Mouse (Mus musculus): ENCODE measurements around the gene Grip1. TPM values are rescaled to one million over a fixed set of nuclear protein-coding genes. Genes with fewer than 3 reads are reported as not detected.

The Grip1 gene
- total and polyA plus RNA-seq, 2 experiments from 2014 or later: 0.38 to 0.67 TPM

GRCm38 (mm10) chr10:119706983-119707382, 253.4 kb downstream of the Grip1 start:
- H3K36me3 ChIP-seq (replicated peaks; ENCODE audit: control insufficient read depth, insufficient read depth, low read length): no peaks in the 10 kb centered on the region
- no peaks in the 10 kb centered on the region for H3K27me3 ChIP-seq (ENCODE audit: control insufficient read depth, insufficient read depth, low read length)
- H3K4me2 ChIP-seq (ENCODE audit: low read depth, low read length): no peak overlapping the region
- H3K27ac ChIP-seq (ENCODE audit: low read depth): no peak overlapping the region
- H3K4me3 ChIP-seq (ENCODE audit: low read depth, low read length): no peak overlapping the region
- WGBS: 84% methylated on average over 10 of the region's 10 CpGs
- ATAC-seq (ENCODE audit: insufficient read depth, low read depth): no peak
- TF ChIP-seq EP300 (IDR thresholded peaks at IDR 0.05; ENCODE audit: low read depth) (no peak), CTCF (IDR thresholded peaks at IDR 0.05; ENCODE audit: low read depth) (no peak)
- no peaks in the 10 kb centered on the region for H3K9me3 ChIP-seq (replicated peaks; ENCODE audit: control insufficient read depth, low read length)
- no peak for DNase-seq (ENCODE audit: low spot score)
- no peaks in the 10 kb centered on the region for H3K4me1 ChIP-seq (ENCODE audit: control insufficient read depth, insufficient read depth)
- H3K9ac ChIP-seq (replicated peaks; ENCODE audit: low read depth, low read length): no peak overlapping the region

GRCm38 (mm10) chr10:119721887-119722286, 268.3 kb downstream of the Grip1 start:
- H3K27ac ChIP-seq (ENCODE audit: low read depth): no peak overlapping the region
- no peaks in the 10 kb centered on the region for H3K4me1 ChIP-seq (ENCODE audit: control insufficient read depth, insufficient read depth)
- no peak overlapping the region for H3K4me2 ChIP-seq (ENCODE audit: low read depth, low read length)
- no peak for DNase-seq (ENCODE audit: low spot score)
- no peaks in the 10 kb centered on the region for H3K27me3 ChIP-seq (ENCODE audit: control insufficient read depth, insufficient read depth, low read length)
- TF ChIP-seq CTCF (IDR thresholded peaks at IDR 0.05; ENCODE audit: low read depth) (no peak), EP300 (IDR thresholded peaks at IDR 0.05; ENCODE audit: low read depth) (no peak)
- H3K36me3 ChIP-seq (replicated peaks; ENCODE audit: control insufficient read depth, insufficient read depth, low read length): no peaks in the 10 kb centered on the region
- WGBS: 53% methylated on average over 3 of the region's 3 CpGs
- ATAC-seq (ENCODE audit: insufficient read depth, low read depth): no peak
- no peaks in the 10 kb centered on the region for H3K9me3 ChIP-seq (replicated peaks; ENCODE audit: control insufficient read depth, low read length)
- no peak overlapping the region for H3K9ac ChIP-seq (replicated peaks; ENCODE audit: low read depth, low read length)
- no peak overlapping the region for H3K4me3 ChIP-seq (ENCODE audit: low read depth, low read length)

- no peak overlapping the region for H3K4me2 ChIP-seq (ENCODE audit: low read depth, low read length)
- H3K9ac ChIP-seq (replicated peaks; ENCODE audit: low read depth, low read length): no peak overlapping the region
- H3K36me3 ChIP-seq (replicated peaks; ENCODE audit: control insufficient read depth, insufficient read depth, low read length): no peaks in the 10 kb centered on the region
- ATAC-seq (ENCODE audit: insufficient read depth, low read depth) (no peak), DNase-seq (ENCODE audit: low spot score) (no peak)
- H3K4me3 ChIP-seq (ENCODE audit: low read depth, low read length): no peak overlapping the region
- WGBS: 21% methylated on average over 2 of the region's 2 CpGs
- H3K4me1 ChIP-seq (ENCODE audit: control insufficient read depth, insufficient read depth): no peaks in the 10 kb centered on the region
- H3K9me3 ChIP-seq (replicated peaks; ENCODE audit: control insufficient read depth, low read length): no peaks in the 10 kb centered on the region
- H3K27me3 ChIP-seq (ENCODE audit: control insufficient read depth, insufficient read depth, low read length): no peaks in the 10 kb centered on the region
- H3K27ac ChIP-seq (ENCODE audit: low read depth): no peak overlapping the region
- TF ChIP-seq CTCF (IDR thresholded peaks at IDR 0.05; ENCODE audit: low read depth) (no peak), EP300 (IDR thresholded peaks at IDR 0.05; ENCODE audit: low read depth) (no peak)
Measured at GRCm38 (mm10) chr10:119722471-119722870, 268.8 kb downstream of the Grip1 start.

- H3K4me1 ChIP-seq (ENCODE audit: control insufficient read depth, insufficient read depth): no peaks in the 10 kb centered on the region
- ATAC-seq (ENCODE audit: insufficient read depth, low read depth): no peak
- no peaks in the 10 kb centered on the region for H3K9me3 ChIP-seq (replicated peaks; ENCODE audit: control insufficient read depth, low read length)
- DNase-seq (ENCODE audit: low spot score): no peak
- H3K27ac ChIP-seq (ENCODE audit: low read depth): no peak overlapping the region
- H3K36me3 ChIP-seq (replicated peaks; ENCODE audit: control insufficient read depth, insufficient read depth, low read length): no peaks in the 10 kb centered on the region
- no peaks in the 10 kb centered on the region for H3K27me3 ChIP-seq (ENCODE audit: control insufficient read depth, insufficient read depth, low read length)
- TF ChIP-seq EP300 (IDR thresholded peaks at IDR 0.05; ENCODE audit: low read depth): no peak
- TF ChIP-seq CTCF (IDR thresholded peaks at IDR 0.05; ENCODE audit: low read depth): no peak
- no peak overlapping the region for H3K4me3 ChIP-seq (ENCODE audit: low read depth, low read length)
- no peak overlapping the region for H3K4me2 ChIP-seq (ENCODE audit: low read depth, low read length)
- H3K9ac ChIP-seq (replicated peaks; ENCODE audit: low read depth, low read length): no peak overlapping the region
- 87% methylated on average over 9 of the region's 9 CpGs for WGBS
Measured at GRCm38 (mm10) chr10:119723671-119724070, 270.0 kb downstream of the Grip1 start.

GRCm38 (mm10) chr10:119725363-119725762, 271.7 kb downstream of the Grip1 start:
- Histone ChIP-seq H3K27ac (ENCODE audit: low read depth) (no peak overlapping the region), H3K4me1 (ENCODE audit: control insufficient read depth, insufficient read depth) (no peaks in the 10 kb centered on the region), H3K9me3 (replicated peaks; ENCODE audit: control insufficient read depth, low read length) (no peaks in the 10 kb centered on the region), H3K27me3 (ENCODE audit: control insufficient read depth, insufficient read depth, low read length) (no peaks in the 10 kb centered on the region), H3K36me3 (replicated peaks; ENCODE audit: control insufficient read depth, insufficient read depth, low read length) (no peaks in the 10 kb centered on the region), H3K4me2 (ENCODE audit: low read depth, low read length) (no peak overlapping the region), H3K4me3 (ENCODE audit: low read depth, low read length) (no peak overlapping the region), H3K9ac (replicated peaks; ENCODE audit: low read depth, low read length) (no peak overlapping the region)
- TF ChIP-seq EP300 (IDR thresholded peaks at IDR 0.05; ENCODE audit: low read depth): no peak
- no peak for TF ChIP-seq CTCF (IDR thresholded peaks at IDR 0.05; ENCODE audit: low read depth)
- WGBS: 59% methylated on average over 5 of the region's 5 CpGs
- no peak for DNase-seq (ENCODE audit: low spot score)
- no peak for ATAC-seq (ENCODE audit: insufficient read depth, low read depth)

GRCm38 (mm10) chr10:119725966-119726365, 272.3 kb downstream of the Grip1 start:
- Histone ChIP-seq H3K27ac (ENCODE audit: low read depth) (no peak overlapping the region), H3K4me1 (ENCODE audit: control insufficient read depth, insufficient read depth) (no peaks in the 10 kb centered on the region), H3K36me3 (replicated peaks; ENCODE audit: control insufficient read depth, insufficient read depth, low read length) (no peaks in the 10 kb centered on the region), H3K4me3 (ENCODE audit: low read depth, low read length) (no peak overlapping the region), H3K9ac (replicated peaks; ENCODE audit: low read depth, low read length) (no peak overlapping the region), H3K27me3 (ENCODE audit: control insufficient read depth, insufficient read depth, low read length) (no peaks in the 10 kb centered on the region), H3K9me3 (replicated peaks; ENCODE audit: control insufficient read depth, low read length) (no peaks in the 10 kb centered on the region), H3K4me2 (ENCODE audit: low read depth, low read length) (no peak overlapping the region)
- WGBS: 64% methylated on average over 7 of the region's 7 CpGs
- ATAC-seq (ENCODE audit: insufficient read depth, low read depth) (no peak), DNase-seq (ENCODE audit: low spot score) (no peak)
- TF ChIP-seq CTCF (IDR thresholded peaks at IDR 0.05; ENCODE audit: low read depth): no peak
- no peak for TF ChIP-seq EP300 (IDR thresholded peaks at IDR 0.05; ENCODE audit: low read depth)

All from heart, postnatal 0 days (tissue).